Mouse (Mus musculus) lung, postnatal 36 days (tissue): ENCODE measurements around the gene Polr1d.

Source experiments
- DNase-seq: peaks from one replicate; pipeline ENCODE4 v3.0.0; 2022; ENCODE audit warnings: mixed read lengths

Polr1d gene

DNA sequence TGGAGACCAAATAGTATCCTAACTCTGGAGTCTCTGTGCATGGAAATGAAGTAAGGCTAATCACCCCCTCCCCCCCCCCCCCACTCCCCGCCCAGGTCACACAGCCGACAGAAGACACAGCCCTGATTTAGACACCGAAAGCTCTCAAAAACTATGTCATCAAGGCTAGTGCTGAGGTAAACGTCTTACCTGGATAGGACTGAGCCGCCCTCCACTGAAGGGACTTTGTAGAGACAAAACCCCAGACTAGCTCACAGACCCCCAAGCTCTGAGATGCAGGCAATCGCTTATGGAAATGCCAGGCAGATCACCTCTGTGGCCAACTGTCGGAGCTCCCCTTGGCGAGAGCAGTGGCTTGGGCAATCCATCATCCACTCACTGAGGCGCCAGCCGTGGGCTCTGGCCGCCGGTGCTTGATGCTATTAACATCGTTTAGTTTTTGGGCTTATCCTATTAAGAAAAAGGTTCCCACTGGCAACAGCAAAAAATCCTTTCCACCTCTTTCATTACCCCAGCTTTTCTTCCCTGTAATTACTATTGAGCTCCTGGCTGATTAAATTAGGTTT lies 78.0 kb downstream of the Polr1d start:
- no peak for DNase-seq

DNA sequence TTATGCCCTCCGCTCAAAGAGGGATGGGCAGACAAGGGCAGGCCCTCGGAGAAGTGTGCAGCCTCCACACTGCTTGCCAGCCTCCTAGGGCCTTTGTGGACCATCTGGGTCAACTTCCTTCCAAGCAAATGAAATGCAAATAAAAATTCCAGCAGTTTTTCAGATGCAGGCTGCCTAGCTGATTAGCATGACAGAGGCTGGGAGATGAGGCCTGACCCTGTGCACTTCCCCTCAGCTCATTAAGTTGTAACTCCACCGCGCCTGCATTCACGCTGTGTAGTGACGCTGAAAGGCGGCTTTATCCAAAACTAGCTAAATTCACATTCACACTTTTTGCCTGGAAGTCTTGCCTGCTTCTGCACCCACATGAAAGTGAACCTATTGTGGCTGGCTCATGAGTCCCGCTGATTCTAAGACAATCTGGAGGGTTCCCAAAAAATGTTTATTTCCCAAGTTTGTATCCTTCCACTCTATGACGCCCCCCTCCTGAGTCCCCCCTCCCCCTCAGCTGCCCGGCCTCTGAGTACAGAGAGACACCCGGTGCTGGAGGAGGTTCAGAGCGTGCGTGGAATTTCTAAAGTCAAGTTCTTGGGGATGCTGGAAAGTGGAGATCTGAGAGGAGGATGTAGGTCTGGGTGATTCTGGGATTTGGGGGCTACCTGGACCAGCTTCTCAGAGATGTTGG lies 78.7 kb downstream of the Polr1d start:
- no peak for DNase-seq

DNA sequence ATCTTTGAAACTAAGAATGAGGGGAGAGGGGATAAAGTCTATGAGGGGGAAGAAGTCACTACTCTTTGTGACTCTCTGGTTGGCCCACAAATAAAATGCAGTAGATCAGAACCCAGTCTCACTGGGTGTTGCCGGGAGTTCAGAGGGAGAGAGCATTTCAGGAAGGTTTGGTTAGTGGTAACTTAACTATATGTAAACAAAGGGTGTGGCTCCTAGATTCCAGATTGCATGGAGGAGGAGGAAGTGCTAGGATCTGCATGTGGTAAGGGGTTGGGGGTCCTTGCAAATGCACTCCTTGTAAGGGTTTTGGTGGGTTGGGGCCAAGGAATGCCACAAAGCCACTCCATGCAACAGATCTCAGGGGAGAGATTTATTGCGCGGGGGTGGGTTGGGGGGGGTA lies 79.5 kb downstream of the Polr1d start:
- DNase-seq, result no peak

DNA sequence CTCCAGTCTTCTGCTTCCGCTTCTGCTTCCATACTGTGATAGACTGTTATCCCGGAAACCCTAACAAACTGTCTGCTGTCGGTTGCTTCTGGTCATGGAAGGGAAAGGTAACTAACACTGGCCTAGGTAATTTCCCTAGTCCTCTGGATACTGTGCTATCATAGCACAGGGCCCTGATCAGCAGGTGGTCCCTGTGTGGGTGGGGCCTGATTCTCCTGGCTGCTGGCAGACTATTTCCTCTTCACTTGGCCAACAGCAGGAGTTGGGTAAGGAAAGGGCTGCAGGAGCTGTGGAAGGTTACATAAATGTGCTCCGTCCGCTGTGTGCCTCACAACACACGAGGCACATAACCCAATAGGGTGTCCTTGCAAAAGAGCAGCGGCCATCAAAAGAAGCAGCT lies 80.6 kb downstream of the Polr1d start:
- no peak for DNase-seq

DNA sequence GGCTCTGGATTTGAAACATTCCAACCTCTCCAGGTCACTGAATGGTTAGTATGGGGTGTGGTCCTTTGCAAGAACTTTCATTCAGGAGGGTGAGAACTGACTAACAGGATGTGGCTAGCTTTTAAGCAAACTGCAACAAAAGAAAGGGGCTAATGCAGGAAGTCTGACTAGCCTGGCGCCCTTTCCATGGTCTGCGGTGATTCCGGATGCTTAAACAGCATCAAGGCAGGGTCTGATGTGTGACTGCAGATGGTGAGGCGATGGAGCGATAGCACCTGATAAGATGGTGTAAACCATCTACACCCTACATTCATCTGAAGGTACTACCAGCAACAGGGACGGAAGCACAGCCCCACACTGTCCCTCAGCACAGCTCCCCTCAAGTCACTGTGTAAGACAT lies 82.5 kb downstream of the Polr1d start:
- DNase-seq, result no peak

DNA sequence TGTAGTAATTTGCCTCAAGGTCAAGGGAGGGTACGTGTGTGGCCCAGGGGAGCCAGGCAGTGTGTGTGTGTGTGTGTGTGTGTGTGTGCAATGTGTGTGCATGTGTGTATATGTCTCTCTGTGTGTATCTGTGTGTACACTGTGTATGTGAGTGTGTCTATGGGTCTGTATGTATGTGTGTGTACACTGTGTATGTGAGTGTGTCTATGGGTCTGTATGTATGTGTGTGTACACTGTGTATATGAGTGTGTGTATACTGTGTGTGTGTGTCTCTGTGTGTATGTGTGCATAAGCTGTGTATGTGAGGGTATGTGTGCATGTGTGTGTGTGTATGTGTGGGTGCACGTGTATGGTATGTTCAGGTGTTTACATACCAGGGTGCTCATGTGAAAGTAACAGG lies 82.9 kb downstream of the Polr1d start:
- no peak for DNase-seq
